Mouse (Mus musculus) bone marrow macrophage, adult 2 months (primary cell): ENCODE measurements around the gene Emp3.

ENCODE experiments used
- CTCF ChIP-seq: IDR thresholded peaks from 2 replicates; pipeline ENCODE4 v1.5.1; 2012; ENCODE audit warnings: low read depth, mild to moderate bottlenecking, low read length, moderate library complexity
- POLR2A ChIP-seq: IDR thresholded peaks from 2 replicates; pipeline ENCODE4 v1.6.1; 2012; ENCODE audit warnings: mild to moderate bottlenecking, low read depth, low read length, borderline replicate concordance

- no peak for TF ChIP-seq POLR2A
- TF ChIP-seq CTCF = no peak
Observed at GRCm38 (mm10) chr7:45909145-45909544, 12.1 kb downstream of the Emp3 start.
